8 mouse cellular contexts compared by ENCODE assay signal in genomic region chr2:119250826-119251478, GRCm38 (mm10). TPM values are rescaled to one million over a fixed set of nuclear protein-coding genes. Genes with fewer than 3 reads are reported as not detected.
DNase-seq lines count a peak whose midpoint lies in the region; ATAC-seq lines count a peak whose summit lies in the region.

No protein-coding gene starts in this region.

- no peak overlapping the region for H3K27ac ChIP-seq in neural tube, embryonic 15.5 days (replicated peaks)
- peak overlapping the region; percentile 80 for H3K27ac ChIP-seq in intestine, embryonic 16.5 days (ENCODE audit: low read length)
- H3K27ac ChIP-seq in midbrain, embryonic 12.5 days (replicated peaks) = no peak overlapping the region

- peaks cover 10% of the 10 kb centered on the region; the same call in 1 of the 2 replicates for H3K27me3 ChIP-seq in neural tube, embryonic 15.5 days (replicated peaks)
- H3K27me3 ChIP-seq in intestine, embryonic 16.5 days (replicated peaks; ENCODE audit: control insufficient read depth, insufficient read depth, low read length) = peaks cover 3% of the 10 kb centered on the region
- peaks cover 29% of the 10 kb centered on the region for H3K27me3 ChIP-seq in midbrain, embryonic 12.5 days

- no peak overlapping the region for H3K4me3 ChIP-seq in neural tube, embryonic 15.5 days (replicated peaks)
- peak overlapping the region; percentile 8; the same call in 1 of the 2 replicates for H3K4me3 ChIP-seq in intestine, embryonic 16.5 days (ENCODE audit: low read length)
- H3K4me3 ChIP-seq in midbrain, embryonic 12.5 days = no peak overlapping the region

- no peaks in the 10 kb centered on the region for H3K36me3 ChIP-seq in neural tube, embryonic 15.5 days
- no peaks in the 10 kb centered on the region for H3K36me3 ChIP-seq in intestine, embryonic 16.5 days (ENCODE audit: control insufficient read depth, insufficient read depth, low read length)
- H3K36me3 ChIP-seq in midbrain, embryonic 12.5 days = no peaks in the 10 kb centered on the region

- peak; percentile 86 for DNase-seq in neural tube, embryonic 10.5 days (ENCODE audit: extremely low spot score, low spot score)
- DNase-seq in embryo, embryonic 11.5 days (ENCODE audit: low read depth, low spot score) = peak; percentile 74
- DNase-seq in left cerebral cortex, postnatal 4 days = peak; percentile 90
- peak; percentile 76 for DNase-seq in spleen, adult 12 weeks (ENCODE audit: low spot score)

- 19% methylated on average over 11 of the region's 11 CpGs for WGBS in neural tube, embryonic 15.5 days
- WGBS in intestine, embryonic 16.5 days = 10% methylated on average over 11 of the region's 11 CpGs
- WGBS in midbrain, embryonic 12.5 days = 15% methylated on average over 11 of the region's 11 CpGs

- intact Hi-C loops in left cerebral cortex, postnatal 4 days (cut with DNase I) = loop anchor here (5.0 kb wide), 1 partner anchor 186 kb away; no protein-coding TSS in a partner anchor

- no peaks in the 10 kb centered on the region for H3K4me1 ChIP-seq in neural tube, embryonic 15.5 days
- peaks cover 22% of the 10 kb centered on the region for H3K4me1 ChIP-seq in intestine, embryonic 16.5 days (ENCODE audit: control insufficient read depth, insufficient read depth, low read length)
- H3K4me1 ChIP-seq in midbrain, embryonic 12.5 days = no peaks in the 10 kb centered on the region

- no peak overlapping the region for H3K9ac ChIP-seq in neural tube, embryonic 15.5 days (replicated peaks)
- peak overlapping the region; percentile 23; the same call in 1 of the 2 replicates for H3K9ac ChIP-seq in intestine, embryonic 16.5 days (ENCODE audit: low read depth, low read length)
- no peak overlapping the region for H3K9ac ChIP-seq in midbrain, embryonic 12.5 days (replicated peaks)

- H3K9me3 ChIP-seq in neural tube, embryonic 15.5 days (replicated peaks) = no peaks in the 10 kb centered on the region
- H3K9me3 ChIP-seq in intestine, embryonic 16.5 days (ENCODE audit: control insufficient read depth, low read length) = no peaks in the 10 kb centered on the region
- H3K9me3 ChIP-seq in midbrain, embryonic 12.5 days = no peaks in the 10 kb centered on the region

- H3K4me2 ChIP-seq in neural tube, embryonic 15.5 days = no peak overlapping the region
- H3K4me2 ChIP-seq in intestine, embryonic 16.5 days (ENCODE audit: low read depth, low read length) = peak overlapping the region; percentile 35
- H3K4me2 ChIP-seq in midbrain, embryonic 12.5 days (replicated peaks) = 0 out of 2 replicates have a peak overlapping the region, but pooled peaks have one; percentile 23

- no peak for ATAC-seq in neural tube, embryonic 15.5 days (ENCODE audit: low FRiP score)
- peak; percentile 89 for ATAC-seq in granulocyte monocyte progenitor cell, adult 5-6 weeks (replicated peaks; ENCODE audit: poor library complexity, severe bottlenecking)
- ATAC-seq in intestine, embryonic 16.5 days = peak; percentile 69
- peak; percentile 49; the same call in 1 of the 2 replicates for ATAC-seq in midbrain, embryonic 12.5 days (ENCODE audit: low FRiP score, low read depth)

RNA-seq across cellular contexts. Expression of gene Spint1, which starts 13.8 kb away (rescaled TPM):
- polyA plus RNA-seq in neural tube, embryonic 15.5 days (2015; fragmentation: Nextera tagmentation; extraction: Ambion mirVana) = 0.49 and 11.0 TPM in 2 replicates
- total RNA-seq in granulocyte monocyte progenitor cell, adult 5-6 weeks (2014; fragmentation: Nextera tagmentation) = not detected in 2 replicates
- total RNA-seq in granulocyte monocyte progenitor cell, adult 5-6 weeks (2017) = 0.15 TPM in 1 of 2 replicates, not detected in the other
- polyA plus RNA-seq in intestine, embryonic 16.5 days (2015; fragmentation: Nextera tagmentation; extraction: Ambion mirVana) = 114 and 132 TPM in 2 replicates
- total RNA-seq in left cerebral cortex, postnatal 4 days (2021) = under 1 TPM; 0.26 to 0.83 TPM
- 0.98 and 1.5 TPM in 2 replicates for polyA plus RNA-seq in midbrain, embryonic 12.5 days (2016; fragmentation: Nextera tagmentation; extraction: Ambion mirVana)

RNA-seq across cellular contexts. Expression of gene Rhov, which starts 20.1 kb away (rescaled TPM):
- 39.5 and 46.6 TPM in 2 replicates for polyA plus RNA-seq in neural tube, embryonic 15.5 days (2015; fragmentation: Nextera tagmentation; extraction: Ambion mirVana)
- not detected in 2 replicates for total RNA-seq in granulocyte monocyte progenitor cell, adult 5-6 weeks (2014; fragmentation: Nextera tagmentation)
- total RNA-seq in granulocyte monocyte progenitor cell, adult 5-6 weeks (2017) = 0.26 and 0.65 TPM in 2 replicates
- 3.9 and 4.1 TPM in 2 replicates for polyA plus RNA-seq in intestine, embryonic 16.5 days (2015; fragmentation: Nextera tagmentation; extraction: Ambion mirVana)
- total RNA-seq in left cerebral cortex, postnatal 4 days (2021) = 10 to 100 TPM; 20.4 to 23.9 TPM
- 3.9 and 4.7 TPM in 2 replicates for polyA plus RNA-seq in midbrain, embryonic 12.5 days (2016; fragmentation: Nextera tagmentation; extraction: Ambion mirVana)

RNA-seq across cellular contexts. Expression of gene Ppp1r14d, which starts 21.2 kb away (rescaled TPM):
- 0.40 TPM in 1 of 2 replicates, not detected in the other for polyA plus RNA-seq in neural tube, embryonic 15.5 days (2015; fragmentation: Nextera tagmentation; extraction: Ambion mirVana)
- not detected in 2 replicates for total RNA-seq in granulocyte monocyte progenitor cell, adult 5-6 weeks (2014; fragmentation: Nextera tagmentation)
- not detected in 2 replicates for total RNA-seq in granulocyte monocyte progenitor cell, adult 5-6 weeks (2017)
- polyA plus RNA-seq in intestine, embryonic 16.5 days (2015; fragmentation: Nextera tagmentation; extraction: Ambion mirVana) = 30.1 and 35.2 TPM in 2 replicates
- not detected for total RNA-seq in left cerebral cortex, postnatal 4 days (2021)
- polyA plus RNA-seq in midbrain, embryonic 12.5 days (2016; fragmentation: Nextera tagmentation; extraction: Ambion mirVana) = not detected in 2 replicates

RNA-seq across cellular contexts. Expression of gene Vps18, which starts 37.6 kb away (rescaled TPM):
- 23.7 and 23.8 TPM in 2 replicates for polyA plus RNA-seq in neural tube, embryonic 15.5 days (2015; fragmentation: Nextera tagmentation; extraction: Ambion mirVana)
- 11.3 and 14.8 TPM in 2 replicates for total RNA-seq in granulocyte monocyte progenitor cell, adult 5-6 weeks (2014; fragmentation: Nextera tagmentation)
- 17.2 and 21.1 TPM in 2 replicates for total RNA-seq in granulocyte monocyte progenitor cell, adult 5-6 weeks (2017)
- polyA plus RNA-seq in intestine, embryonic 16.5 days (2015; fragmentation: Nextera tagmentation; extraction: Ambion mirVana) = 25.5 and 29.6 TPM in 2 replicates
- 10 to 100 TPM; 29.3 to 31.3 TPM for total RNA-seq in left cerebral cortex, postnatal 4 days (2021)
- polyA plus RNA-seq in midbrain, embryonic 12.5 days (2016; fragmentation: Nextera tagmentation; extraction: Ambion mirVana) = 25.9 and 26.9 TPM in 2 replicates

RNA-seq across cellular contexts. Expression of gene Dnajc17, which starts 42.4 kb away (rescaled TPM):
- polyA plus RNA-seq in neural tube, embryonic 15.5 days (2015; fragmentation: Nextera tagmentation; extraction: Ambion mirVana) = 23.9 and 26.1 TPM in 2 replicates
- total RNA-seq in granulocyte monocyte progenitor cell, adult 5-6 weeks (2014; fragmentation: Nextera tagmentation) = 18.6 and 22.0 TPM in 2 replicates
- total RNA-seq in granulocyte monocyte progenitor cell, adult 5-6 weeks (2017) = 57.1 and 60.6 TPM in 2 replicates
- 10.3 and 14.9 TPM in 2 replicates for polyA plus RNA-seq in intestine, embryonic 16.5 days (2015; fragmentation: Nextera tagmentation; extraction: Ambion mirVana)
- 10 to 100 TPM; 25.0 to 25.1 TPM for total RNA-seq in left cerebral cortex, postnatal 4 days (2021)
- 24.7 and 26.8 TPM in 2 replicates for polyA plus RNA-seq in midbrain, embryonic 12.5 days (2016; fragmentation: Nextera tagmentation; extraction: Ambion mirVana)

Comparison
In these comparisons a context has a peak if more than half of its experiments do, and no peak if none do; other contexts are left out.
1. RNA of gene Ppp1r14d, which starts 21.2 kb away (polyA plus RNA-seq): 30.1 to 35.2 TPM in intestine, embryonic 16.5 days; 0.40 TPM in neural tube, embryonic 15.5 days and not detected in midbrain, embryonic 12.5 days; every median in the first group is over 10 times any median in the second.
2. Peak in every context shown above with its lines, with median percentiles within 50 percentile points of each other: DNase-seq.